Mouse (Mus musculus): Measurements from ENCODE around the gene Cacna1i.

- TF ChIP-seq GATA1 (IDR thresholded peaks at IDR 0.05; ENCODE audit: low read length) = no peak
- TF ChIP-seq TAL1 (IDR thresholded peaks at IDR 0.05; ENCODE audit: low read length) = no peak
Measured at GRCm38 (mm10) chr15:80253530-80253929, 33.5 kb upstream of the Cacna1i start.
